Mouse (Mus musculus) liver, postnatal 0 days (tissue): ENCODE measurements around the gene Gnb4.
A peak's percentile ranks its signal among the peaks of the same experiment; 100 is the strongest.

Source experiments
- CTCF ChIP-seq: sonication (generic); IDR thresholded peaks from 2 replicates; pipeline ENCODE4 v1.5.1; 2016; ENCODE audit warnings: antibody characterized with exemption, low read depth
- EP300 ChIP-seq: IDR thresholded peaks from 2 replicates; pipeline ENCODE4 v1.6.1; 2016; ENCODE audit warnings: antibody characterized with exemption, low read depth, mild to moderate bottlenecking

- TF ChIP-seq CTCF, result peak; percentile 68
- no peak for TF ChIP-seq EP300
Observed at GRCm38 (mm10) chr3:32610560-32610959, 5.8 kb downstream of the Gnb4 start.
